Mouse (Mus musculus): ENCODE measurements around the gene Bbs5.
"Not testable (repeated sequence)": the region's sequence is repeated elsewhere in the genome, so short reads cannot be mapped to it uniquely, and the experiment has no call there.

Gene Bbs5

GRCm38 (mm10) chr2:69669853-69670252 lies 22.9 kb downstream of the Bbs5 start, which contains the start of gene Klhl41:
Gene Klhl41 (plus strand): TSS chr2:69670120.
- no peak for DNase-seq (ENCODE audit: low spot score in 2 of 2)

- no peak for DNase-seq (ENCODE audit: low spot score in 2 of 2)
Measured at GRCm38 (mm10) chr2:69673723-69674122, 26.8 kb downstream of the Bbs5 start.

- no peak for DNase-seq (ENCODE audit: low spot score in 2 of 2)
Measured at GRCm38 (mm10) chr2:69675266-69675665, 28.3 kb downstream of the Bbs5 start.

- no peak for DNase-seq (ENCODE audit: low spot score in 2 of 2)
Measured at GRCm38 (mm10) chr2:69676713-69677112, 29.7 kb downstream of the Bbs5 start.

GRCm38 (mm10) chr2:69677215-69677614 lies 30.2 kb downstream of the Bbs5 start:
- DNase-seq (ENCODE audit: low spot score in 2 of 2): not testable (repeated sequence)

GRCm38 (mm10) chr2:69679990-69680389 lies 33.0 kb downstream of the Bbs5 start:
- DNase-seq (ENCODE audit: low spot score in 2 of 2): no peak

GRCm38 (mm10) chr2:69681931-69682330 lies 35.0 kb downstream of the Bbs5 start:
- no peak for DNase-seq (ENCODE audit: low spot score in 2 of 2)

- peak; percentile 45 to 49 for DNase-seq (ENCODE audit: low spot score in 2 of 2)
Measured at GRCm38 (mm10) chr2:69683036-69683805, 36.2 kb downstream of the Bbs5 start.

GRCm38 (mm10) chr2:69684488-69684887 lies 37.5 kb downstream of the Bbs5 start:
- no peak for DNase-seq (ENCODE audit: low spot score in 2 of 2)

- DNase-seq (ENCODE audit: low spot score in 2 of 2): no peak
Measured at GRCm38 (mm10) chr2:69690214-69690613, 43.2 kb downstream of the Bbs5 start.

GRCm38 (mm10) chr2:69690843-69691242 lies 43.9 kb downstream of the Bbs5 start:
- DNase-seq (ENCODE audit: low spot score in 2 of 2): no peak

- no peak for DNase-seq (ENCODE audit: low spot score in 2 of 2)
Measured at GRCm38 (mm10) chr2:69693501-69693900, 46.5 kb downstream of the Bbs5 start.

GRCm38 (mm10) chr2:69700446-69700845 lies 53.5 kb downstream of the Bbs5 start:
- DNase-seq (ENCODE audit: low spot score in 2 of 2): no peak

GRCm38 (mm10) chr2:69712171-69712570 lies 65.2 kb downstream of the Bbs5 start:
- DNase-seq (ENCODE audit: low spot score in 2 of 2): no peak

- DNase-seq (ENCODE audit: low spot score in 2 of 2): peak; percentile 93 to 95
Measured at GRCm38 (mm10) chr2:69712981-69713625, 66.1 kb downstream of the Bbs5 start, which contains the start of gene Fastkd1. Gene Fastkd1 (minus strand): TSS chr2:69713516.

- no peak for DNase-seq (ENCODE audit: low spot score in 2 of 2)
Measured at GRCm38 (mm10) chr2:69713626-69714014, 66.6 kb downstream of the Bbs5 start.

- DNase-seq (ENCODE audit: low spot score in 2 of 2): no peak
Measured at GRCm38 (mm10) chr2:69714126-69714525, 67.2 kb downstream of the Bbs5 start.

GRCm38 (mm10) chr2:69716483-69716882 lies 69.5 kb downstream of the Bbs5 start:
- no peak for DNase-seq (ENCODE audit: low spot score in 2 of 2)
